Mouse (Mus musculus): ENCODE measurements around the gene Traf3. TPM values are rescaled to one million over a fixed set of nuclear protein-coding genes. Genes with fewer than 3 reads are reported as not detected.
A peak's percentile ranks its signal among the peaks of the same experiment; 100 is the strongest.

Gene Traf3
- total and polyA plus RNA-seq, 2 experiments from 2014 or later = 14.9 to 40.2 TPM

- Histone ChIP-seq H3K4me2 (ENCODE audit: low read depth, low read length, poor library complexity, severe bottlenecking) (no peak overlapping the region), H3K4me1 (ENCODE audit: insufficient read depth, low read length) (no peaks in the 10 kb centered on the region), H3K36me3 (ENCODE audit: insufficient read depth, low read length) (peaks cover 34% of the 10 kb centered on the region), H3K9ac (replicated peaks; ENCODE audit: low read length, poor library complexity, severe bottlenecking) (no peak overlapping the region), H3K4me3 (ENCODE audit: low read depth, low read length) (no peak overlapping the region), H3K27ac (ENCODE audit: low read depth, low read length) (no peak overlapping the region), H3K9me3 (ENCODE audit: low read length) (no peaks in the 10 kb centered on the region), H3K27me3 (ENCODE audit: insufficient read depth, low read length) (no peaks in the 10 kb centered on the region)
- no peak for TF ChIP-seq CTCF (IDR thresholded peaks at IDR 0.05)
- ATAC-seq (ENCODE audit: low FRiP score) = no peak
- 91% methylated on average over 6 of the region's 6 CpGs for WGBS
- peak; percentile 59 for DNase-seq (ENCODE audit: low spot score)
These were observed 75.7 kb downstream of the Traf3 start for GRCm38 (mm10) chr12:111241916-111242315.

GRCm38 (mm10) chr12:111242346-111242745 is 76.2 kb downstream of the Traf3 start:
- DNase-seq (ENCODE audit: low spot score) = no peak
- H3K36me3 ChIP-seq (ENCODE audit: insufficient read depth, low read length) = peaks cover 36% of the 10 kb centered on the region
- no peak overlapping the region for H3K27ac ChIP-seq (ENCODE audit: low read depth, low read length)
- no peak for TF ChIP-seq CTCF (IDR thresholded peaks at IDR 0.05)
- no peak for ATAC-seq (ENCODE audit: low FRiP score)
- H3K9ac ChIP-seq (replicated peaks; ENCODE audit: low read length, poor library complexity, severe bottlenecking) = no peak overlapping the region
- no peak overlapping the region for H3K4me2 ChIP-seq (ENCODE audit: low read depth, low read length, poor library complexity, severe bottlenecking)
- no peak overlapping the region for H3K4me3 ChIP-seq (ENCODE audit: low read depth, low read length)
- 93% methylated on average over 5 of the region's 5 CpGs for WGBS
- H3K4me1 ChIP-seq (ENCODE audit: insufficient read depth, low read length) = no peaks in the 10 kb centered on the region
- no peaks in the 10 kb centered on the region for H3K27me3 ChIP-seq (ENCODE audit: insufficient read depth, low read length)
- no peaks in the 10 kb centered on the region for H3K9me3 ChIP-seq (ENCODE audit: low read length)

DNA sequence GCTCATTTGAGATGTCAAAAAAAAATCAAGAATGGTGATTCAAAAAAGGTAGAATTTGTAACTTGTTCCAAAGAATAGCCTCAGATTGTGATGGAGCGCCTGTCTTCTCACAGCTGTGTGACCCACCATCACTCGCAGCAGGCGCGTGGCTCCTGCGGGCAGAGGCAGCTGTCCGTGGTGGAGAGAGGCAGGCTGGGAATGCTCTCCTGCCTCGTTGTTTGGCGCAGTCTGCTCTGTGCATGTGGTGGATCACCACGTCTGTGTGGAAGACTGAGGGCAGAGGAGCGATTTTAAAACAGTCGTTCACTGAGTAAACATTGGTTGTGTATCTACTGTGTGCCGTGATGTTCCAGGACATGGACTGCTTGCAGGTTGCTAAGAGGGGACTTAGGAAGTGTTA is 77.6 kb downstream of the Traf3 start:
- WGBS = 94% methylated on average over 12 of the region's 12 CpGs
- H3K36me3 ChIP-seq (ENCODE audit: insufficient read depth, low read length) = peaks cover 38% of the 10 kb centered on the region
- H3K4me3 ChIP-seq (ENCODE audit: low read depth, low read length) = no peak overlapping the region
- no peak for DNase-seq (ENCODE audit: low spot score)
- H3K4me1 ChIP-seq (ENCODE audit: insufficient read depth, low read length) = no peaks in the 10 kb centered on the region
- no peak for ATAC-seq (ENCODE audit: low FRiP score)
- no peak overlapping the region for H3K9ac ChIP-seq (replicated peaks; ENCODE audit: low read length, poor library complexity, severe bottlenecking)
- H3K9me3 ChIP-seq (ENCODE audit: low read length) = no peaks in the 10 kb centered on the region
- H3K27ac ChIP-seq (ENCODE audit: low read depth, low read length) = no peak overlapping the region
- TF ChIP-seq CTCF (IDR thresholded peaks at IDR 0.05) = no peak
- no peak overlapping the region for H3K4me2 ChIP-seq (ENCODE audit: low read depth, low read length, poor library complexity, severe bottlenecking)
- no peaks in the 10 kb centered on the region for H3K27me3 ChIP-seq (ENCODE audit: insufficient read depth, low read length)

DNA sequence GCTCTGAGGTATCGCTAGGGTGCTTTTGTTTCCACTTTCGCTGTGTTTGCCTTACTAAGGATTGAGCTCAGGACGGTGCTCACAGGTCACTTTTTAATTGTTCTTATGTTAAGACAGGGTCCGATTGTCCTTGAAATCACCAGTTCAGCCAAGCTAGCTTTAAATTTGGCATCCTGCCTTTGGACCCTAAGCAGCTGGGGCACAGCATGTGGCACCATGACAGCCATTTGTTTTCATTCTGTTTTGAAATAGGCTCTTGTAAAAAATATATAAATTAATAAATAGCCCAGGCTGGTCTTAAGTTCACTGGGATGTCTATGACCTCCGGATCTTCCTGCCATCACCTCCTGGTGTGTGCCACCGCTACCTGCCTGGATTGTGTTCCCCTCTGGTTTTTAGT is 78.9 kb downstream of the Traf3 start:
- no peak overlapping the region for H3K4me3 ChIP-seq (ENCODE audit: low read depth, low read length)
- DNase-seq (ENCODE audit: low spot score) (peak; percentile 29), ATAC-seq (ENCODE audit: low FRiP score) (no peak)
- H3K4me2 ChIP-seq (ENCODE audit: low read depth, low read length, poor library complexity, severe bottlenecking) = no peak overlapping the region
- no peak overlapping the region for H3K27ac ChIP-seq (ENCODE audit: low read depth, low read length)
- no peaks in the 10 kb centered on the region for H3K27me3 ChIP-seq (ENCODE audit: insufficient read depth, low read length)
- no peaks in the 10 kb centered on the region for H3K4me1 ChIP-seq (ENCODE audit: insufficient read depth, low read length)
- no peak overlapping the region for H3K9ac ChIP-seq (replicated peaks; ENCODE audit: low read length, poor library complexity, severe bottlenecking)
- H3K36me3 ChIP-seq (ENCODE audit: insufficient read depth, low read length) = peaks cover 39% of the 10 kb centered on the region
- no peak for TF ChIP-seq CTCF (IDR thresholded peaks at IDR 0.05)
- H3K9me3 ChIP-seq (ENCODE audit: low read length) = no peaks in the 10 kb centered on the region
- 74% methylated on average over 6 of the region's 6 CpGs for WGBS

DNA sequence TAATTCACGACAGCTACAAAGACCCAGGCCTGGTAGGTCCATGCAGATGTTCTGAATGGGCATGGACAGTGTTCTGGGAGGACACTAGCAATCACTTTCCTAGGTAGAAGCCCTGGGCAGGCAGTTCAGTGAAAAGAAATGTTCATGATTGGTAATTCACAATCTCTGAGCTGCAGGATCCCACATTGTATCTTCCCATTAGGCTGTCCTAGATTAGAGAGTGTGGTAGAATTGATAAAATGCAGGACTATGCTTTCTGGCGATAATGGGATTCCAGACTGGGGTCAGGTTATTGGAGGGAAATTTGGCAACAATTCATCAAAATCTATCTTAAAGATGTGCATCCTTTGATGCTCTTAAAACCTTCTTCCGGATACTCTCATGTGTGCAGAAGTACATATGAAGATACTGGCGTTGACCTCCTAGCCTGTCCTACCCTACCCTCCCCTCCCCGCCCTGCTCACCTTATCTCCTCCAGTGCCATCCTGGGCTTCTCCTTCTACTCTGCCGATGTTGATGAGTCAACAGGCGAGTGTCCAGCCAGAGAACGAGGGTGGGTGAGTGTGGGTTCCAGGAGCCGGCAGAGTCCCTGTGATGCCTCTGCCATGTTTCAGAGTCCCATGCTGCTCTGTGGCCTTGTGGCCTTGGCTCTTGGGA is 80.8 kb downstream of the Traf3 start:
- 95% methylated on average over 9 of the region's 9 CpGs for whole genome bisulfite sequencing
- ATAC-seq (ENCODE audit: low FRiP score) = no peak
- no peak for DNase-seq (ENCODE audit: low spot score)
- no peaks in the 10 kb centered on the region for H3K27me3 ChIP-seq (ENCODE audit: insufficient read depth, low read length)
- H3K4me2 ChIP-seq (ENCODE audit: low read depth, low read length, poor library complexity, severe bottlenecking) = no peak overlapping the region
- no peak overlapping the region for H3K4me3 ChIP-seq (ENCODE audit: low read depth, low read length)
- H3K4me1 ChIP-seq (ENCODE audit: insufficient read depth, low read length) = no peaks in the 10 kb centered on the region
- peaks cover 39% of the 10 kb centered on the region for H3K36me3 ChIP-seq (ENCODE audit: insufficient read depth, low read length)
- TF ChIP-seq CTCF (IDR thresholded peaks at IDR 0.05) = no peak
- no peak overlapping the region for H3K27ac ChIP-seq (ENCODE audit: low read depth, low read length)
- H3K9ac ChIP-seq (replicated peaks; ENCODE audit: low read length, poor library complexity, severe bottlenecking) = no peak overlapping the region
- H3K9me3 ChIP-seq (ENCODE audit: low read length) = no peaks in the 10 kb centered on the region

DNA sequence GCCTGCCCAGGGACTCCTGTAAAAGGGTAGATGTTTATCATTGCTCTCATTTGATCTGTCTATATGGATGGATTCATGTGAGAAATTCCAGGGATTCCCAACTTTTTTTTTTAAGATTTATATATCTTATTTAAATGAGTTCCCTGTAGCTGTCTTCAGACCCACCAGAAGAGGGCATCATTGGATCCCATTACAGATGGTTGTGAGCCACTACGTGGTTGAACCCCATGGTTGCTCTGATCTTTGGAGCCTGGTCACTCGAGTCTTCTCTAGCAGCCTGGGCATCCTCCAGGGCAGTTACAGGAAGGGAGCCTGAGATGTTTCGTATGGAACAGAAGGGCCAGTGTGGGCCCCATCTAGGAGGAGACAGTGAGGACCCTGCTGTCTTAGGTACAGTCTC is 82.9 kb downstream of the Traf3 start:
- ATAC-seq (ENCODE audit: low FRiP score) = no peak
- H3K4me1 ChIP-seq (ENCODE audit: insufficient read depth, low read length) = no peaks in the 10 kb centered on the region
- H3K36me3 ChIP-seq (ENCODE audit: insufficient read depth, low read length) = peaks cover 31% of the 10 kb centered on the region; the same call in 1 of the 2 replicates
- H3K4me2 ChIP-seq (ENCODE audit: low read depth, low read length, poor library complexity, severe bottlenecking) = no peak overlapping the region
- TF ChIP-seq CTCF (IDR thresholded peaks at IDR 0.05) = peak; percentile 27
- H3K27ac ChIP-seq (ENCODE audit: low read depth, low read length) = no peak overlapping the region
- WGBS = 64% methylated on average over 3 of the region's 3 CpGs
- H3K27me3 ChIP-seq (ENCODE audit: insufficient read depth, low read length) = no peaks in the 10 kb centered on the region
- H3K9me3 ChIP-seq (ENCODE audit: low read length) = no peaks in the 10 kb centered on the region
- no peak overlapping the region for H3K9ac ChIP-seq (replicated peaks; ENCODE audit: low read length, poor library complexity, severe bottlenecking)
- no peak overlapping the region for H3K4me3 ChIP-seq (ENCODE audit: low read depth, low read length)
- DNase-seq (ENCODE audit: low spot score) = no peak
